Mouse (Mus musculus) liver, embryonic 14.5 days (tissue): ENCODE results near the gene Dync1li1.

Experiments used
- CTCF ChIP-seq: IDR thresholded peaks from 2 replicates; pipeline ENCODE4 v1.5.1; 2016; ENCODE audit warnings: antibody characterized with exemption, low read depth, control low read depth
- EP300 ChIP-seq: IDR thresholded peaks from 2 replicates; pipeline ENCODE4 v1.6.1; 2016; ENCODE audit warnings: antibody characterized with exemption, low read depth

DNA sequence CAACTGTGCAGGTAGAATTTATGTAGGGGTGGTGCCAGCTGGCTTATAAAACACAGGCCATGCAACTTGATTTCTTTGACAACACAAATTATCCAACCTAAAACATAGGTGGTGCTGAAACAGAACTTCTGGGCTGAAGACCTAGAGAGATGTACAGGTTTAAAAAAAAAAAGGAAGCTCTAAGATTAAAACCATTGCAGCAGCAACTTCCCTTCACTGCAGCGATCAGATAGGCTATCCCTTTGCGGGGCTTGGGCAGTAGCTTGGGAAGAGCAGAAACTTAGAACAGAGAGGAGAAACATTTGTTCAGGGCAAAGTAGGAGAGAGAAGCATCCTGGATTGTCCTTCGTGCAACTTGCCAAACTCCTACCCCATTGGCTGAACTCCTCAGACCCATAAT, 31.9 kb upstream of the Dync1li1 start:
- TF ChIP-seq CTCF (no peak), EP300 (no peak)
